Mouse (Mus musculus) erythroblast, embryonic 14.5 days (primary cell): ENCODE measurements around the gene Dhx30. TPM values are rescaled to one million over a fixed set of nuclear protein-coding genes. Genes with fewer than 3 reads are reported as not detected.

ENCODE experiments used
- H3K27me3 ChIP-seq: 2 replicates; pipeline ENCODE4 v1.6.1; 2012; ENCODE audit warnings: inconsistent platforms; ENCODE audit not compliant: control insufficient read depth
- H3K36me3 ChIP-seq: 2 replicates; pipeline ENCODE4 v1.6.1; 2012; ENCODE audit warnings: mild to moderate bottlenecking, inconsistent platforms; ENCODE audit not compliant: control insufficient read depth
- H3K4me1 ChIP-seq: 2 replicates; pipeline ENCODE4 v1.6.1; 2012; ENCODE audit warnings: inconsistent platforms; ENCODE audit not compliant: control insufficient read depth
- H3K4me3 ChIP-seq: replicated peaks from 2 replicates; pipeline ENCODE3; 2012; ENCODE audit warnings: moderate library complexity, mild to moderate bottlenecking, inconsistent platforms
- H3K9me3 ChIP-seq: 2 replicates; pipeline ENCODE4 v1.6.1; 2012; ENCODE audit warnings: low read length, inconsistent platforms, mixed read lengths; ENCODE audit not compliant: control insufficient read depth
- GATA1 ChIP-seq: IDR thresholded peaks from 2 replicates; pipeline ENCODE4 v1.6.1; 2012; ENCODE audit warnings: low read length, inconsistent platforms, mixed read lengths
- TAL1 ChIP-seq: IDR thresholded peaks from 3 replicates; pipeline ENCODE4 v1.6.1; 2012; ENCODE audit warnings: low read length, inconsistent platforms, mixed read lengths
- polyA plus RNA-seq: library from polyadenylated mRNA; stranded (reverse); fragments of >175 nt; gene quantifications from 2 replicates; pipeline ENCODE4 v1.2.3, GENCODE M21; 2012

Dhx30 gene
- polyA plus RNA-seq, 1 experiment, result 1.1 TPM

DNA sequence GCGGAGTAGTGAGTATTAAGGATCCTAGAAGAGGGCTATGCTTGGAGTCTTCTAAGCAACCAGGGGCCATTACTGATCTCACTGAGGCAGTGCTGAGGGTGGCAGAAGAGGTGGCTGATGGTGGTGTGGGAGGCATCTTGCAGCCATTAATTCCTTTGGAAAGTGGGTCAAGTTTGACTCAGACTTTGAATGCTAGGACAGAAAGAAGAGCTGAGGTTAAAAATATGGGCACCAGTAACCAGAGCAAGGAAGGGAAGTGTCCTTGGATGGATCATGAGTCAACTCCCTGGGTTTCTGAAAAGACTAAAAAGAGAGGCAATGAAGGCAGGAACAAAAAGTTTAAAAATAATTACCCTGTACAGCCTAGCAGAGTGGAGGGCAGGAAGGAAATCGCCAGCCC is 79.1 kb downstream of the Dhx30 start:
- no peaks in the 10 kb centered on the region; the same call in 1 of the 2 replicates for H3K36me3 ChIP-seq
- no peak overlapping the region for H3K4me3 ChIP-seq
- TF ChIP-seq TAL1 (no peak), GATA1 (no peak)
- no peaks in the 10 kb centered on the region for H3K27me3 ChIP-seq
- 0 out of 2 replicates have a peak, but pooled peaks cover 2% of the 10 kb centered on the region for H3K4me1 ChIP-seq
- no peaks in the 10 kb centered on the region for H3K9me3 ChIP-seq

GRCm38 (mm10) chr9:110037895-110038294 is 79.7 kb downstream of the Dhx30 start:
- Histone ChIP-seq H3K27me3 (no peaks in the 10 kb centered on the region), H3K4me3 (no peak overlapping the region), H3K4me1 (0 out of 2 replicates have a peak, but pooled peaks cover 2% of the 10 kb centered on the region), H3K9me3 (no peaks in the 10 kb centered on the region), H3K36me3 (no peaks in the 10 kb centered on the region; the same call in 1 of the 2 replicates)
- TF ChIP-seq GATA1 (no peak), TAL1 (no peak)

- H3K4me1 ChIP-seq, result 0 out of 2 replicates have a peak, but pooled peaks cover 2% of the 10 kb centered on the region
- H3K4me3 ChIP-seq, result no peak overlapping the region
- H3K27me3 ChIP-seq, result no peaks in the 10 kb centered on the region
- TF ChIP-seq GATA1 (no peak), TAL1 (no peak)
- H3K36me3 ChIP-seq, result no peaks in the 10 kb centered on the region; the same call in 1 of the 2 replicates
- H3K9me3 ChIP-seq, result no peaks in the 10 kb centered on the region
These were observed 82.5 kb downstream of the Dhx30 start for GRCm38 (mm10) chr9:110035091-110035490.

Other genes with a start within 250 kb of the Dhx30 start
- 1.5 and 1.6 TPM in 2 replicates for gene Cdc25a, start 242.3 kb downstream of the Dhx30 start, polyA plus RNA-seq
- 0.14 and 0.61 TPM in 2 replicates for gene Map4, start 186.4 kb downstream of the Dhx30 start, polyA plus RNA-seq
- gene Smarcc1, start 122 bp downstream of the Dhx30 start, polyA plus RNA-seq, result 3.6 and 3.9 TPM in 2 replicates
- 0.01 and 0.05 TPM in 2 replicates for gene Cspg5, start 126.0 kb upstream of the Dhx30 start, polyA plus RNA-seq
- 0.34 and 0.40 TPM in 2 replicates for gene Elp6, start 187.3 kb upstream of the Dhx30 start, polyA plus RNA-seq
- 1.5 and 1.7 TPM in 2 replicates for gene Scap, start 215.5 kb upstream of the Dhx30 start, polyA plus RNA-seq